ENCODE assay signal across 17 mouse cellular contexts in genomic region chr2:72438941-72439533, GRCm38 (mm10). TPM values are rescaled to one million over a fixed set of nuclear protein-coding genes. Genes with fewer than 3 reads are reported as not detected.
DNase-seq lines count a peak whose midpoint lies in the region; ATAC-seq lines count a peak whose summit lies in the region.
"Had no signal": no experiment of that assay in that cellular context is flagged by ENCODE, and none has a peak within 500 bp of the region (broad histone marks: within the 10 kb centered on the region; RNA-seq: fewer than 3 reads in every experiment).

No protein-coding gene starts in this region.

- ATAC-seq in kidney, embryonic 16.5 days (ENCODE audit: low FRiP score, low TSS enrichment), result 0 out of 2 replicates have a peak, but pooled peaks have one; percentile 67
- ATAC-seq: forebrain, embryonic 15.5 days; intestine, postnatal 0 days; liver, postnatal 0 days had no signal

- H3K27ac ChIP-seq in kidney, embryonic 16.5 days (ENCODE audit: low read length), result no peak overlapping the region
- H3K27ac ChIP-seq: forebrain, embryonic 15.5 days; hindbrain, embryonic 15.5 days; limb, embryonic 15.5 days; midbrain, embryonic 10.5 days had no signal

- peaks cover 6% of the 10 kb centered on the region for H3K4me1 ChIP-seq in kidney, embryonic 16.5 days (ENCODE audit: insufficient read depth, low read length)
- H3K4me1 ChIP-seq: heart, embryonic 12.5 days; hindbrain, embryonic 15.5 days; limb, embryonic 15.5 days had no signal

- peak; percentile 66 to 82 for DNase-seq in adrenal gland, adult (ENCODE audit: inconsistent age in 2 of 2, low spot score in 1 of 2)
- no peak for DNase-seq in adrenal gland, postnatal 4 days (ENCODE audit: low spot score in 2 of 2)
- DNase-seq in 3T3-L1 (ENCODE audit: low read depth, low spot score) (peak; percentile 59), liver (no peak)
- peak; percentile 51 for DNase-seq in adrenal gland, postnatal 25 days
- no peak for DNase-seq in yolk sac, embryonic 10.5 days (ENCODE audit: low spot score)
- no peak for DNase-seq in cerebellum, postnatal 14 days
- DNase-seq: cerebellum, adult 11 months; liver, postnatal 0 days had no signal

- no peak overlapping the region for H3K4me3 ChIP-seq in kidney, embryonic 16.5 days (ENCODE audit: low read length)
- H3K4me3 ChIP-seq: erythroblast, embryonic 14.5 days; forebrain, embryonic 15.5 days; heart, embryonic 12.5 days; hindbrain, embryonic 15.5 days; limb, embryonic 15.5 days; midbrain, embryonic 10.5 days had no signal

- no peak overlapping the region for H3K4me2 ChIP-seq in kidney, embryonic 16.5 days (replicated peaks; ENCODE audit: low read depth, low read length)
- H3K4me2 ChIP-seq: forebrain, embryonic 15.5 days; heart, embryonic 12.5 days; hindbrain, embryonic 15.5 days; limb, embryonic 15.5 days had no signal

- H3K9me3 ChIP-seq in kidney, embryonic 16.5 days (ENCODE audit: low read length), result no peaks in the 10 kb centered on the region
- H3K9me3 ChIP-seq: forebrain, embryonic 15.5 days; heart, embryonic 12.5 days; hindbrain, embryonic 15.5 days; limb, embryonic 15.5 days; midbrain, embryonic 10.5 days had no signal

- no peak overlapping the region for H3K9ac ChIP-seq in kidney, embryonic 16.5 days (replicated peaks; ENCODE audit: low read length)
- H3K9ac ChIP-seq: forebrain, embryonic 15.5 days; heart, embryonic 12.5 days; hindbrain, embryonic 15.5 days; limb, embryonic 15.5 days; liver, postnatal 0 days had no signal

- H3K36me3 ChIP-seq in kidney, embryonic 16.5 days (ENCODE audit: insufficient read depth, low read length), result peaks cover 12% of the 10 kb centered on the region; the same call in 1 of the 2 replicates
- H3K36me3 ChIP-seq: forebrain, embryonic 15.5 days; hindbrain, embryonic 15.5 days; midbrain, embryonic 10.5 days had no signal

- 44% methylated on average over 8 of the region's 8 CpGs for WGBS in kidney, embryonic 16.5 days

- no peaks in the 10 kb centered on the region for H3K27me3 ChIP-seq in kidney, embryonic 16.5 days (ENCODE audit: insufficient read depth, low read length)
- H3K27me3 ChIP-seq: forebrain, embryonic 15.5 days; heart, embryonic 12.5 days; hindbrain, embryonic 15.5 days; limb, embryonic 15.5 days had no signal

RNA-seq across cellular contexts. Expression of gene Cdca7, which starts 36.9 kb away (rescaled TPM):
- 10 to 100 TPM; 22.9 to 25.7 TPM for total RNA-seq in adrenal gland, postnatal 4 days (2021)
- 6.9 and 7.5 TPM in 2 replicates for total RNA-seq in adrenal gland, postnatal 25 days (2021)
- polyA plus RNA-seq in kidney, embryonic 16.5 days (2015; fragmentation: Nextera tagmentation; extraction: Ambion mirVana), result 159 and 165 TPM in 2 replicates

Comparison
In these comparisons a context has a peak if more than half of its experiments do, and no peak if none do; other contexts are left out.
1. DNase-seq: peak in adrenal gland, adult (2 of 2), 3T3-L1 (single experiment) and adrenal gland, postnatal 25 days (single experiment); none in adrenal gland, postnatal 4 days (0 of 2), yolk sac, embryonic 10.5 days (single experiment), cerebellum, postnatal 14 days (0 of 2) and liver (single experiment).